Mouse (Mus musculus): ENCODE measurements around the gene Tmem107. TPM values are rescaled to one million over a fixed set of nuclear protein-coding genes. Genes with fewer than 3 reads are reported as not detected.

Tmem107 gene
- total and polyA plus RNA-seq, 3 experiments, result 17.2 to 70.8 (median 38.2) TPM

DNA sequence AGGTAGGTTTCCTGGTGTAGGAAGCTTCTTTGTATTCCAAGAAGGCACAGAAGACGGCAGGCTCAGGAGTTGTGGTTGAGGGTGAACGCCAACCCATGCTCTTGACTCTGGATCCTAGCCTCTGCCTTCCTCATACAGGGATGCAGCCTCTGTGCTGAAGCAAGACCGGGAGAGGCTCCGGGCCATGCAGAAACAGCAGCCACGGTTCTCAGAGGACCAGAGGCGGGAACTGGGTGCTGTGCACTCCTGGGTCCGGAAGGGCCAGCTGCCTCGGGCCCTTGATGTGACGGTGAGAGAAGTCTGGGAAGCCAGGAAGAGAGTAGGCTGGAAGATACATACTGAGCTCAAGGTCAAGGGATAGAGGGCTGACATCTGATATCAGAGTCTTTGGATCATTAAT is 37.6 kb downstream of the Tmem107 start:
- peaks cover 68% of the 10 kb centered on the region for H3K36me3 ChIP-seq (replicated peaks)
- peaks cover 36% of the 10 kb centered on the region for H3K4me1 ChIP-seq (ENCODE audit: insufficient read depth, low read depth, low read length)
- no peak overlapping the region for H3K4me3 ChIP-seq (ENCODE audit: low read depth, low read length)
- no peak for TF ChIP-seq POLR2AphosphoS5 (IDR thresholded peaks at IDR 0.05; ENCODE audit: insufficient replicate concordance, low read depth, low read length)
- no peak for TF ChIP-seq GATA1 (IDR thresholded peaks at IDR 0.05; ENCODE audit: borderline replicate concordance, low read length)
- no peak for TF ChIP-seq TAL1 (conservative IDR thresholded peaks at IDR 0.05; ENCODE audit: low read depth, low read length)
- TF ChIP-seq GATA2 (IDR thresholded peaks at IDR 0.05; ENCODE audit: borderline replicate concordance, low read depth, low read length), result no peak
- no peak for TF ChIP-seq CTCF (IDR thresholded peaks at IDR 0.05; ENCODE audit: low read depth, low read length)
- DNase-seq (ENCODE audit: low spot score) (no peak), ATAC-seq (ENCODE audit: extremely low read depth, insufficient number of reproducible peaks, low FRiP score, poor library complexity, severe bottlenecking) (no peak)
- H3K9me3 ChIP-seq (replicated peaks), result no peaks in the 10 kb centered on the region
- peaks cover 15% of the 10 kb centered on the region for H3K27me3 ChIP-seq (ENCODE audit: insufficient read depth, low read length)

- Histone ChIP-seq H3K27me3 (ENCODE audit: insufficient read depth, low read length) (peaks cover 15% of the 10 kb centered on the region), H3K4me1 (ENCODE audit: insufficient read depth, low read depth, low read length) (peaks cover 37% of the 10 kb centered on the region), H3K9me3 (replicated peaks) (no peaks in the 10 kb centered on the region), H3K4me3 (ENCODE audit: low read depth, low read length) (peak overlapping the region; percentile 11; the same call in 1 of the 2 replicates), H3K36me3 (replicated peaks) (peaks cover 58% of the 10 kb centered on the region)
- ATAC-seq (ENCODE audit: extremely low read depth, insufficient number of reproducible peaks, low FRiP score, poor library complexity, severe bottlenecking), result no peak
- TF ChIP-seq CTCF (IDR thresholded peaks at IDR 0.05; ENCODE audit: low read depth, low read length), result no peak
- no peak for DNase-seq (ENCODE audit: low spot score)
Measured at GRCm38 (mm10) chr11:69109032-69109900, 38.7 kb downstream of the Tmem107 start.

DNA sequence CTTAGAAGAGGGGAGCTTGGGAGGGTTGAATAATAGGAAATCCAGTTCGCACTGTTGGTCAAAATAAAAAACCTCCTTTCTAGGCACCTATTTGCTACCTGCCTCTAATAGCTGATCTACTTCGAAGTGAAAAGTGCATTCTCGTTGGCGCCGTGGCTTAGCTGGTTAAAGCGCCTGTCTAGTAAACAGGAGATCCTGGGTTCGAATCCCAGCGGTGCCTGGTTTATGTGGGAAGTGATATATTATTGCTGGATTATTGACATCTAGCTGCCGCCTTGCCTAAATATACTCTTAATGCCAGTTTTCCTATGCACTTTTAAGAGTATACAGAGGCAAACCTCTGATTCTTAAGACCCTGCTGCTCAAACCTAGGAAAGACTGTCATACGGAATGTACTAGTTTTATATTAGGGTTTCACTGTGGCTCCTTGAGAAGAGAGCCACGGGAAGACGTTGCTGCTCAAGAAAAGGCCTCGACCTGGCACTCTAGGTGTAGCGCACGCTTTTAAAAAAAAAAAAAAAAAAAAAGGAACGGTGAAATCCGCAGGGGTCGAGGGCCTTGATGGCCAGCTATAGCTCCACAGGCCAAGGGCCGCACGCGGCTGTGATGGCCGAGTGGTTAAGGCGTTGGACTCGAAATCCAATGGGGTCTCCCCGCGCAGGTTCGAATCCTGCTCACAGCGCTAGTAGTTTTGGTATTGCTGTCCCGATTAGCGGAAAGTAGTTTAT is 39.9 kb downstream of the Tmem107 start:
- DNase-seq (ENCODE audit: low spot score), result no peak
- peak overlapping the region; percentile 52; the same call in 1 of the 2 replicates for H3K4me3 ChIP-seq (ENCODE audit: low read depth, low read length)
- TF ChIP-seq GATA1 (IDR thresholded peaks at IDR 0.05; ENCODE audit: borderline replicate concordance, low read length) (no peak), CTCF (IDR thresholded peaks at IDR 0.05; ENCODE audit: low read depth, low read length) (no peak), GATA2 (IDR thresholded peaks at IDR 0.05; ENCODE audit: borderline replicate concordance, low read depth, low read length) (no peak), TAL1 (conservative IDR thresholded peaks at IDR 0.05; ENCODE audit: low read depth, low read length) (no peak), POLR2AphosphoS5 (IDR thresholded peaks at IDR 0.05; ENCODE audit: insufficient replicate concordance, low read depth, low read length) (no peak)
- H3K4me1 ChIP-seq (ENCODE audit: insufficient read depth, low read depth, low read length), result peaks cover 34% of the 10 kb centered on the region
- ATAC-seq (ENCODE audit: extremely low read depth, insufficient number of reproducible peaks, low FRiP score, poor library complexity, severe bottlenecking), result no peak
- H3K9me3 ChIP-seq (replicated peaks), result no peaks in the 10 kb centered on the region
- H3K27me3 ChIP-seq (ENCODE audit: insufficient read depth, low read length), result peaks cover 18% of the 10 kb centered on the region
- H3K36me3 ChIP-seq (replicated peaks), result peaks cover 46% of the 10 kb centered on the region

GRCm38 (mm10) chr11:69111051-69111810 is 40.6 kb downstream of the Tmem107 start:
- TF ChIP-seq CTCF (IDR thresholded peaks at IDR 0.05; ENCODE audit: low read depth, low read length) (no peak), POLR2AphosphoS5 (IDR thresholded peaks at IDR 0.05; ENCODE audit: insufficient replicate concordance, low read depth, low read length) (no peak), GATA2 (IDR thresholded peaks at IDR 0.05; ENCODE audit: borderline replicate concordance, low read depth, low read length) (no peak), TAL1 (conservative IDR thresholded peaks at IDR 0.05; ENCODE audit: low read depth, low read length) (no peak), GATA1 (IDR thresholded peaks at IDR 0.05; ENCODE audit: borderline replicate concordance, low read length) (no peak)
- no peaks in the 10 kb centered on the region for H3K9me3 ChIP-seq (replicated peaks)
- ATAC-seq (ENCODE audit: extremely low read depth, insufficient number of reproducible peaks, low FRiP score, poor library complexity, severe bottlenecking), result no peak
- peak overlapping the region; percentile 52; the same call in 1 of the 2 replicates for H3K4me3 ChIP-seq (ENCODE audit: low read depth, low read length)
- peaks cover 21% of the 10 kb centered on the region for H3K27me3 ChIP-seq (ENCODE audit: insufficient read depth, low read length)
- H3K4me1 ChIP-seq (ENCODE audit: insufficient read depth, low read depth, low read length), result peaks cover 34% of the 10 kb centered on the region
- H3K36me3 ChIP-seq (replicated peaks), result peaks cover 38% of the 10 kb centered on the region
- DNase-seq (ENCODE audit: low spot score), result no peak

GRCm38 (mm10) chr11:69111865-69112264 is 41.3 kb downstream of the Tmem107 start:
- ATAC-seq (ENCODE audit: extremely low read depth, insufficient number of reproducible peaks, low FRiP score, poor library complexity, severe bottlenecking) (no peak), DNase-seq (ENCODE audit: low spot score) (no peak)
- Histone ChIP-seq H3K9me3 (replicated peaks) (no peaks in the 10 kb centered on the region), H3K4me3 (ENCODE audit: low read depth, low read length) (no peak overlapping the region), H3K27me3 (ENCODE audit: insufficient read depth, low read length) (peaks cover 21% of the 10 kb centered on the region), H3K36me3 (replicated peaks) (peaks cover 32% of the 10 kb centered on the region), H3K4me1 (ENCODE audit: insufficient read depth, low read depth, low read length) (peaks cover 39% of the 10 kb centered on the region)
- no peak for TF ChIP-seq POLR2AphosphoS5 (IDR thresholded peaks at IDR 0.05; ENCODE audit: insufficient replicate concordance, low read depth, low read length)
- no peak for TF ChIP-seq TAL1 (conservative IDR thresholded peaks at IDR 0.05; ENCODE audit: low read depth, low read length)
- TF ChIP-seq CTCF (IDR thresholded peaks at IDR 0.05; ENCODE audit: low read depth, low read length), result no peak
- TF ChIP-seq GATA1 (IDR thresholded peaks at IDR 0.05; ENCODE audit: borderline replicate concordance, low read length), result no peak

DNA sequence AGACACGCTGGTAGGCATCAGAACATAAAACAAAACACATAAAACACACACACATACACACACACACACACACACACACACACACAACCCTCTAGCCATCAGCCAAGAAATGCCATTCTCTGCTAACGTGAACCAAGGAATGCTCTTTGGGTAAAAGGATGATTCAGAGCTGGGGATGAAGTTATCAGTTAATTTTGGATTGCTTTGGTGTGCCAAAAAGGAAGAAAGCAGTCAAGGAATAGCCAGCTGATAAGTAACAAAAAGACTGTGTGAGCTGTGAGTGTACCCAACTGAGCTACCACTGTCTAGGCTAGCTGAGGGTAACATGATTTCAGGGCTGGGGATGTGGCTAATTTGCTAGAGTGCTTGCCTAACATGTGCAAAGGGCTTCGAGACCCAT is 43.4 kb downstream of the Tmem107 start:
- DNase-seq (ENCODE audit: low spot score) (no peak), ATAC-seq (ENCODE audit: extremely low read depth, insufficient number of reproducible peaks, low FRiP score, poor library complexity, severe bottlenecking) (no peak)
- Histone ChIP-seq H3K9me3 (replicated peaks) (no peaks in the 10 kb centered on the region), H3K4me1 (ENCODE audit: insufficient read depth, low read depth, low read length) (peaks cover 53% of the 10 kb centered on the region), H3K36me3 (replicated peaks) (peaks cover 10% of the 10 kb centered on the region), H3K4me3 (ENCODE audit: low read depth, low read length) (no peak overlapping the region), H3K27me3 (ENCODE audit: insufficient read depth, low read length) (peaks cover 21% of the 10 kb centered on the region)
- TF ChIP-seq TAL1 (conservative IDR thresholded peaks at IDR 0.05; ENCODE audit: low read depth, low read length), result no peak
- TF ChIP-seq GATA1 (IDR thresholded peaks at IDR 0.05; ENCODE audit: borderline replicate concordance, low read length), result no peak
- no peak for TF ChIP-seq GATA2 (IDR thresholded peaks at IDR 0.05; ENCODE audit: borderline replicate concordance, low read depth, low read length)
- no peak for TF ChIP-seq CTCF (IDR thresholded peaks at IDR 0.05; ENCODE audit: low read depth, low read length)
- no peak for TF ChIP-seq POLR2AphosphoS5 (IDR thresholded peaks at IDR 0.05; ENCODE audit: insufficient replicate concordance, low read depth, low read length)
